Mouse (Mus musculus): Measurements from ENCODE around the gene Atp6v0a4. TPM values are rescaled to one million over a fixed set of nuclear protein-coding genes. Genes with fewer than 3 reads are reported as not detected.

Atp6v0a4 gene
- 0.44 TPM in 1 of 2 replicates, not detected in the other for polyA plus RNA-seq (2011; ENCODE audit: insufficient read length, low read depth, missing spikeins)

- no peak within 1 kb of the TSS for H3K4me3 ChIP-seq (ENCODE audit: insufficient read depth, low read length)
- no peaks in the 10 kb centered on the region for H3K4me1 ChIP-seq (ENCODE audit: control insufficient read depth, insufficient read depth, low read length)
- no peak for TF ChIP-seq CTCF (IDR thresholded peaks at IDR 0.05; ENCODE audit: borderline replicate concordance, insufficient read depth, low read length)
- no peak within 1 kb of the TSS for H3K27ac ChIP-seq (ENCODE audit: insufficient read depth, low read length)
Measured at GRCm38 (mm10) chr6:38124207-38124835, at the start of gene Atp6v0a4. TSS of gene Atp6v0a4 (minus strand) at chr6:38124586.

DNA sequence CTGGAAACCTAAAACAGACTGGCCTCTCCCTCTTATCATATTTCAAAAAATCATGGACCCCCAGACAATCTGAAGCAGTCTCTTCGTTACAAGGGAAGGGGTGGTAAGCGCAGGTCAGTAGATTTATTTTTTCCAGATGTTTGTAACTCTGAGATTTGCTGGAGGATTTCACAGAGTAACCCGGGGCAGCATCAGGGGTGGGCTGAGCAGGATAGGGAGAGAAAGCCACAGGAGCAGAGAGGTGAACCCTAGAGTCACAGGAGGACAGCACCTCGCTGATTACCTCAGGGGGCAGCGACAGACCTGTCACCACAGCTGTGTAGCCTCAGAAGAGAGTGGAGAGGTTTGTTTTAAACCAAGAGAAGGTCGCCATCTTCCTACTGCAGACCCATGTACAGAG, 41.0 kb upstream of the Atp6v0a4 start:
- H3K27ac ChIP-seq (ENCODE audit: insufficient read depth, low read length) = no peak overlapping the region
- H3K4me3 ChIP-seq (ENCODE audit: insufficient read depth, low read length) = no peak overlapping the region
- no peaks in the 10 kb centered on the region for H3K4me1 ChIP-seq (ENCODE audit: control insufficient read depth, insufficient read depth, low read length)
- no peak for TF ChIP-seq POLR2A (IDR thresholded peaks at IDR 0.05; ENCODE audit: low read depth, low read length)
- TF ChIP-seq CTCF (IDR thresholded peaks at IDR 0.05; ENCODE audit: borderline replicate concordance, insufficient read depth, low read length) = no peak

DNA sequence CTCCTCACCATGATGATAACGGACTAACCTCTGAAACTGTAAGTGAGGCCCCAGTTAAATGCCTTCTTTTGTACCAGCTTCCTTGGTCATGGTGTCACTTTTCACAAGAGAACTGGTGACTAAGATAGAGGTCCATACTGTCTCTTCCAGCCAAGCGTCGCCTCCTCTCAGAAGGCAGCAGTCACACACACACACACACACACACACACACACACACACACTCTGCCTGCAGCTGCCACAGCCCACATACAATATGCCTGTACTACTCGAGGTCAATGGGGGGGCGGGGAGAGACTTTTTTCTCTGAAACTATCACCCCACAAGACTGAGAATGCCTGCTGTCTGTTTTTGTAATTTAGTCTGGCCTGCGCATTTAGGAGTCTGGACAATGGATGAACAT, 40.3 kb upstream of the Atp6v0a4 start:
- no peaks in the 10 kb centered on the region for H3K4me1 ChIP-seq (ENCODE audit: control insufficient read depth, insufficient read depth, low read length)

DNA sequence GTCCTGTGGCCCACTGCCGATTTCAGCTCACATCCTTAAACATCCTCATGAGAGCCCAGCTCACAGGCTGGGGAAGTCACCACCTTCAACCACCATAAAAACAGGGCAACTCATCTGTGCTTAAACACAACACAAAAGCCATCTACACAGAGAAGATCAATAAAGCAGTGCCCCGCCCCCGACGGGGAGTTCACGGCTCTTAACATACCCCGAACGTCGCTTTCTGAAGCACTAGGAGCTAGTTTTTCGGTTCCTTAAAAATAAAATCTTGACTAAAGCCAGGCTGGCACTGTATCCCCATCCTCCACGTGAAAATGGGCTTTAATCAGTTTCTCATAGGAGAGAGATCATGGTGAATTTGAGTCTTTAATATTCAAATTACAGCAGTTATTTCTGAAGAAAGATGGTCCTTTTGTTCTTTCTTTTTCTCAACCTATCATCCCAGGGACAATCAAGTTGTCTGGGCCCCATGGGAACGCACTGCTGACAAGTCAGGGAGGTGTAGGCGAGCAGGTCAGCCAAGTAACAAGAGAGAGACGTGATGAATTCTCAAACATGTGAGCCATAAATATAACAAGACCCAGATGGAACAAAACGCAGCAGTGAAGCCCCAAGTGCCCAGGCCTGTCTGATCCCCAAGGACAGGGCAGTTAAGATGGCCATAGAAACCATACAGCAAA, 38.6 kb upstream of the Atp6v0a4 start:
- Histone ChIP-seq H3K27ac (ENCODE audit: insufficient read depth, low read length) (no peak overlapping the region), H3K4me1 (ENCODE audit: control insufficient read depth, insufficient read depth, low read length) (no peaks in the 10 kb centered on the region), H3K4me3 (ENCODE audit: insufficient read depth, low read length) (no peak overlapping the region)
- no peak for TF ChIP-seq CTCF (IDR thresholded peaks at IDR 0.05; ENCODE audit: borderline replicate concordance, insufficient read depth, low read length)
- no peak for TF ChIP-seq POLR2A (IDR thresholded peaks at IDR 0.05; ENCODE audit: low read depth, low read length)

More for the DNA sequence above, 40.3 kb upstream of the Atp6v0a4 start:
- no peak for TF ChIP-seq POLR2A (IDR thresholded peaks at IDR 0.05; ENCODE audit: low read depth, low read length)
- TF ChIP-seq CTCF (IDR thresholded peaks at IDR 0.05; ENCODE audit: borderline replicate concordance, insufficient read depth, low read length) = no peak
- no peak overlapping the region for H3K27ac ChIP-seq (ENCODE audit: insufficient read depth, low read length)
- no peak overlapping the region for H3K4me3 ChIP-seq (ENCODE audit: insufficient read depth, low read length)

DNA sequence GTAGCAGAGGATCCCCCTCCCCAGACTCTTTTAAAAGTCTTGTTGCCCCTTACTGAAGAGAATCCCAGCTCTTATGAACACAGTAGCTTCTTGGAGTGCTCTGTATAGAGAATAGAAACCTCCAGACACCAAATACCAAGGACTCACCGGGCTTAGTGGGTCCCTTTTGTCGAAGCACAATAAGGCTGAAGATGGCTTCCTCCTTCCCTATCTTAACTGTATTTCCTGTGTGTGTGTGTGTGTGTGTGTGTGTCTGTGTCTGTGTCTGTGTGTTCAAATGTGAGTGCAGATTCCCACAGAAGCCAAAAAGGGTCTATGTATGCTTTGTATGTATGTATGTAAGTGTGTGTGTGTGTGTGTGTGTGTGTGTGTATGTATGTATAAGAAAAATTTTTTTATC, 36.2 kb upstream of the Atp6v0a4 start:
- Histone ChIP-seq H3K27ac (ENCODE audit: insufficient read depth, low read length) (no peak overlapping the region), H3K4me3 (ENCODE audit: insufficient read depth, low read length) (no peak overlapping the region), H3K4me1 (ENCODE audit: control insufficient read depth, insufficient read depth, low read length) (no peaks in the 10 kb centered on the region)
- no peak for TF ChIP-seq POLR2A (IDR thresholded peaks at IDR 0.05; ENCODE audit: low read depth, low read length)
- no peak for TF ChIP-seq CTCF (IDR thresholded peaks at IDR 0.05; ENCODE audit: borderline replicate concordance, insufficient read depth, low read length)

DNA sequence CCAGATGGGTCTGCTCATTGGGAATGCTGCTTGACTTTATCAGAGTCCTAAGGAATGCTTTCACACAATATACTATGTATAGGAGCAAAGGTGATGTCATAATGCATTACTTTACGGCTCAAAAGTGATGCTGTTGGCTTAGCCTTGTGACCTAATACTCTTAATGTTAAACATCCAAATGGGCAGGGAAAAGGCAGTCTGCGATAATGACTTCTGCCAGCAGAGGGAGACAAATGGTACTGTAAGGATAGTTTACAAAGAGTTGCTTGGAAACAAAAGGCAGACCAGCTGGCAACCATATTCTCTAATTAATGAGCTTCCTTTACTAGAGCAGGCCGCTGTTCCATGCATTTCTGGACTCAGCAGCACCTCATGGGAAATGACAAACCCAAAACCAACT, 35.7 kb upstream of the Atp6v0a4 start:
- Histone ChIP-seq H3K27ac (ENCODE audit: insufficient read depth, low read length) (no peak overlapping the region), H3K4me3 (ENCODE audit: insufficient read depth, low read length) (no peak overlapping the region)

GRCm38 (mm10) chr6:38159576-38159975, 35.2 kb upstream of the Atp6v0a4 start:
- Histone ChIP-seq H3K4me1 (ENCODE audit: control insufficient read depth, insufficient read depth, low read length) (no peaks in the 10 kb centered on the region), H3K27ac (ENCODE audit: insufficient read depth, low read length) (no peak overlapping the region), H3K4me3 (ENCODE audit: insufficient read depth, low read length) (no peak overlapping the region)
- TF ChIP-seq POLR2A (IDR thresholded peaks at IDR 0.05; ENCODE audit: low read depth, low read length) (no peak), CTCF (IDR thresholded peaks at IDR 0.05; ENCODE audit: borderline replicate concordance, insufficient read depth, low read length) (no peak)

More for the DNA sequence above, 35.7 kb upstream of the Atp6v0a4 start:
- TF ChIP-seq POLR2A (IDR thresholded peaks at IDR 0.05; ENCODE audit: low read depth, low read length) (no peak), CTCF (IDR thresholded peaks at IDR 0.05; ENCODE audit: borderline replicate concordance, insufficient read depth, low read length) (no peak)
- no peaks in the 10 kb centered on the region for H3K4me1 ChIP-seq (ENCODE audit: control insufficient read depth, insufficient read depth, low read length)

DNA sequence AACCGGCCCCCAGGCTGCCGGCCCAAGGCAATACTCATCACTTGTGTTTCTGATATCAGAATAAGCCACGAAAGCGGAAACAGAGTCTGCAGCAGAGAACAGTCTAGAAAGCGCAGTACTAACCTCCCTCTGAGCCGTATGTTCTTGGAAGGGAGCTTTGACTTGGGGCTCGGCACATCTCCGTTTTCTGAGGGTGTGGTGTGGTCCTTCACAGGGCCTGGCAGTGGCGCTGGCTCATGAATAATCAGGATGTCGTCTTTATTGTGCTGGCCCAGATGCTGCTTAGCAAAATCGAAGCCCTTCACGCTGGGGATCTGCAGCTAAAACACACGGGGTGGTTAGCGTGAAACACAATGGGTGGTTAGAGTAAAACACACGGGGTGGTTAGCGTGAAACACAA, 33.5 kb upstream of the Atp6v0a4 start:
- Histone ChIP-seq H3K4me1 (ENCODE audit: control insufficient read depth, insufficient read depth, low read length) (no peaks in the 10 kb centered on the region), H3K27ac (ENCODE audit: insufficient read depth, low read length) (no peak overlapping the region), H3K4me3 (ENCODE audit: insufficient read depth, low read length) (no peak overlapping the region)
- TF ChIP-seq POLR2A (IDR thresholded peaks at IDR 0.05; ENCODE audit: low read depth, low read length) (no peak), CTCF (IDR thresholded peaks at IDR 0.05; ENCODE audit: borderline replicate concordance, insufficient read depth, low read length) (no peak)

DNA sequence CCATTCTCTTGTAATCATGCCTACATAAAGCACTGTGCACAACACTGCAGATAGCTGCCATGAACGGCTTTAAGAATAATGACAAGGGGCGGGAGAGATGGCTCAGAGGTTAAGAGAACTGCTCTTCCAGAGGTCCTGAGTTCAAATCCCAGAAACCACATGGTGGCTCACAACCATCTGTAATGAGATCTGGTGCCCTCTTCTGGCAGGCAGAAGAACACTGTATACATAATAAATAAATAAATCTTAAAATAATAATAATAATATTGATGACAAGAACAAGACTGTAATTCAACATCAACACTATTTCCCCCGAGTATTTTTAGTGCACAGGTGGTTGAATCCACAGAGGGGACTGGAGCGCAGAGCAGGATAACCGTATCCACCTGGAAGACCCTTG, 31.8 kb upstream of the Atp6v0a4 start:
- H3K4me1 ChIP-seq (ENCODE audit: control insufficient read depth, insufficient read depth, low read length) = no peaks in the 10 kb centered on the region
- H3K4me3 ChIP-seq (ENCODE audit: insufficient read depth, low read length) = no peak overlapping the region
- no peak for TF ChIP-seq POLR2A (IDR thresholded peaks at IDR 0.05; ENCODE audit: low read depth, low read length)
- no peak for TF ChIP-seq CTCF (IDR thresholded peaks at IDR 0.05; ENCODE audit: borderline replicate concordance, insufficient read depth, low read length)
- H3K27ac ChIP-seq (ENCODE audit: insufficient read depth, low read length) = no peak overlapping the region

DNA sequence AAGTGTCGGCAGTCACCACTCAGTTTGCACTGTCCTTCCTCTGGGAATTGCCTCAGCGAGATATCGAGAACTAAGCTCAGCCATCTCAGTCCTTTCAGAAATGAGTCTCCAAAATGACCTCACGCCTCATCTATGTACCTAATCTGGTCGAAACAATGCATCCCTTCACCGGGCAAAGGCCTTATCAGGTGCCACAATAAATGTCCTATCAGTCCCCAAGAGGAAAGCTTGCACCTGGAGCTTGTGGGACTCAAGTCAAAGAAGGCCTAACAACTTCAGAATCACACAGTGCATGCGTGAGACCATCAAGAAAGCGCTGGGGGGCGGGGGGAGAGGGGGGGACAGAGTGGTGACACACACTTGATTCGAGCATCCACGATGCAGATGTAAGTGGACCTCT, 27.9 kb upstream of the Atp6v0a4 start:
- TF ChIP-seq POLR2A (IDR thresholded peaks at IDR 0.05; ENCODE audit: low read depth, low read length) (no peak), CTCF (IDR thresholded peaks at IDR 0.05; ENCODE audit: borderline replicate concordance, insufficient read depth, low read length) (no peak)
- peaks cover 3% of the 10 kb centered on the region; the same call in 1 of the 2 replicates for H3K4me1 ChIP-seq (ENCODE audit: control insufficient read depth, insufficient read depth, low read length)
- H3K4me3 ChIP-seq (ENCODE audit: insufficient read depth, low read length) = no peak overlapping the region
- H3K27ac ChIP-seq (ENCODE audit: insufficient read depth, low read length) = no peak overlapping the region

Data from embryonic fibroblast, embryonic 13.5 days (primary cell).